Mouse (Mus musculus) large intestine, adult 2 months (tissue): ENCODE data around the gene Olfr470. TPM values are rescaled to one million over a fixed set of nuclear protein-coding genes. Genes with fewer than 3 reads are reported as not detected.
"Not testable (repeated sequence)": the region's sequence is repeated elsewhere in the genome, so short reads cannot be mapped to it uniquely, and the experiment has no call there.

Experiments
- DNase-seq: peaks from one replicate; pipeline ENCODE4 v3.0.0-alpha.2; 2012; ENCODE audit warnings: low read depth, low spot score
- WGBS: fragments of 180-500 bp; shearing (Covaris S2); methylation state at CpG from one replicate; pipeline ENCODE4 v1.1.7; 2018; 5-methylcytosine and 5-hydroxymethylcytosine counted together
- polyA plus RNA-seq: library from polyadenylated mRNA; depleted of rRNA; stranded (reverse); fragments of >200 nt; gene quantifications from 2 replicates; pipeline ENCODE4 v1.2.3, GENCODE M21; 2012; rRNA removed

The Olfr470 gene
- not detected in 2 replicates for polyA plus RNA-seq

- not testable (repeated sequence) for DNase-seq
- WGBS = 56% methylated on average over 1 of the region's 1 CpGs
Measured at GRCm38 (mm10) chr7:107847390-107847789, at the start of gene Olfr470. Olfr470 (minus strand) TSS chr7:107847490.

GRCm38 (mm10) chr7:107841719-107842118 lies 5.6 kb downstream of the Olfr470 start:
- 88% methylated on average over 1 of the region's 1 CpGs for WGBS
- no peak for DNase-seq

DNA sequence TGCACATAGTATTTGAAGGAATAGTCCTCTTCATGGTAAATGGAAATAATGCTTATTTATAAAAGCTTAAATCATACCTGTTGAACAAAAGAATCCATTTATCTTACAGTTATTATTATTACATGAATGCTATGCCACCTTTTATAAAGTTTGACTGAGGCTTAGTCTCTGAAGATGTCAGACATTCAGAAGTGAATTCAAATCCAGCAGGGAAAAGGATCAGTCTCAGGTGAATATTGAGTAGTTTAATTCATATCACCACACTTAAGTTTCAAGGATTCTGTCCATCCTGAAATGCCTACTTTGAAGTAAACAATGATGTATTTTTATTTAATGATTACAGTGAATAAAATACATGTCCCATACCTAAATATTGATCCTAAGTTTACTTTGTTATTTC lies 21.8 kb downstream of the Olfr470 start, which contains the start of gene Olfr469:
Gene Olfr469, minus strand, starts transcription at position 101 of the 400 bp plus-strand sequence.
- not testable (repeated sequence) for DNase-seq

GRCm38 (mm10) chr7:107823867-107824266 lies 23.4 kb downstream of the Olfr470 start:
- 56% methylated on average over 2 of the region's 2 CpGs for WGBS
- DNase-seq = not testable (repeated sequence)

DNA sequence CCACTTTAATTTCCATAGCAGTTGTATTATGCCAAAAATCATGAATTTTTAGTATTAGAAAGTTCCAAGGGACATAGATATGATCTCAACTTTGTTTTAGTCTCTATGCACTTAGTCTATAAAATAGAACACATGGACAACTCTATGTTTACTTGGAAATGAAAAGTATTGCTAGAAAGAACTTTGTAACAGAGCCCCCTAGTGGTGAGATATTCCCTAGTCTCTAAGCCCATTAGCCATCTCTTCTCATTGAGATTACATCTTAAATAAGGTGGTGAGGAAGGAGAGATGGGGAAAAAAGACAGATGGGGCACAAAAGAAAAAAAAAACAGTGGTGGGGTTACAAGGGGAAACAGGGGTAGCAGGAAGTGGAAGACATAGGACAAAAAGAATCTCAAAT lies 27.8 kb downstream of the Olfr470 start:
- no peak for DNase-seq

DNA sequence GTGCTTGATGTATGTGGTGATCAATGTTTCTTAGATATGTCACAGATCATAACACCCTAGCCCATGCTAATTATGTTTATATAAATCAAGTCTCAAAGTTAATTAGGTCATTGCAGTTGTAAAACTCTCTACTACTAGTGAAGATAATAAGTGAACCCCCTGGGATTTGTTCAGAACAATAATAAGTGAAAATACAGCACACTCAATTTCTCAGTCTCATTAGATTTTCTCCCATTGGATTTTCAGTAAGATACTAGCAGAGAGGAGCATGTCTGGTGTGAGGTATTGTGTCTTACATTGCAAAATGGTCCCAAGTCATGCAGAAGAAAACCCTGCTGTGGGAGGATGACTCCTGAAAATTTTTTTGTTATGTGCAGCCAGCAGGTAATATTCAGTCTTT lies 35.3 kb downstream of the Olfr470 start, which contains the start of gene Olfr467:
Gene Olfr467, plus strand, starts transcription at position 301 of the 400 bp plus-strand sequence.
- DNase-seq = no peak

DNA sequence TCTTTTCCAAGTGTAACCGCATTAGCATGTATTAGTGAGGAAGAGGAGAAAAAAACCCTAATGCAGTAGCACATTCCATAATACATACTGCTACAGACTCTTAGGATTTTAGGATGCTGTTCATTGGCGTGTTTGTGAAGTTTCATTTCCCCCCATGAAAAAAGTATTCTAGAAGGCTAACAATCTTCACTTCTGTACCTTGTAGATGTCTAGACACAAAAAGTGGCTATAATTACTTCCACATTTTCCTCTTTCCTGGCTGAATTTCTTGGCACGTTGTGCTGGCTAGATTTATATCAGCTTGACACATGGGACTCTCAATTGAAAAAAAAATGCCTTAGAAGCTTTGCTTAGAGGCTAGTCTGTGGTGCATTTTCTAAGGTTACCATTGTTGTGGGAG lies 45.2 kb downstream of the Olfr470 start:
- no peak for DNase-seq
- 63% methylated on average over 3 of the region's 3 CpGs for WGBS

DNA sequence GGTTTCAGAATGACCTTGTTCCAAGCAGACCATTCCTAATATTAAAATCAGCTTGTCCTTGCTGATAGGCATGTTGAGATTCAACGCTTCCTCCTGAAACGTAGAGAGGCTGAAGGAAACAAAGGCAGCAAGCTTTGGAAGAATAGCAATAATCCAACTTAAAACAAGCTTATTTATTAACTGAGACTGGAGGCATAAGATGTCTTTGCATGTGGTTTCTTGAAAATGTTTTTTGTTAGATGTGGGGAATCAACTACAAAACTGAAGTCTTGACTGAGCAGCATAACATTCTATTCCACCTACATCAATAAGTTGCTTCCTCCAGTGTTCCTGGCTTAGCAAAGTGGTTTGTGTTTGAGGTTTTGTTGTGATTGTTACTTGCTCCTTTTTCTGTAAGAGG lies 46.2 kb downstream of the Olfr470 start, which contains the start of gene Ovch2:
Gene Ovch2, minus strand, starts transcription at position 101 of the 400 bp plus-strand sequence.
- 90% methylated on average over 2 of the region's 2 CpGs for WGBS

DNA sequence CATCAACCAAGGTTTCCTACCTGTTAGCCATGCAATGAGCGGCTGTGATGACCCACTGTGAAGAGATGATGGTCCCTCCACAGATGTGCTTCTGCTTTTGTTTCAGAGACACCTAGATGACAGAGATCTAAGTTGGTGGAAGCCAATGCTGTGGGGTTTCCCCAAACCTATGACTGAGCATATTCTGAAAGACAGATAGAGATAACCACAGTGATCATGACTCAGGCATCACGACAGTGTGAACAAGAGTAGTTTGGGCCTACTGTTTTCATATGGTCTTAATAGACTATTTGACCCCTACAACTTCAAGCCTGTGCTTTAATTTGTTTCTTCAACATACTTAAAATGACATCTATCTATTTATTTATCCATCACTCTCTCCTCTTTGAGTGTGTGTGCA lies 50.8 kb downstream of the Olfr470 start:
- 84% methylated on average over 2 of the region's 2 CpGs for WGBS
- DNase-seq = no peak

More for the DNA sequence above, 46.2 kb downstream of the Olfr470 start, which contains the start of gene Ovch2:
- DNase-seq = no peak

Other genes starting within 250 kb of the Olfr470 start
- gene 5330417H12Rik, start 222.3 kb downstream of the Olfr470 start, polyA plus RNA-seq = not detected in 2 replicates
- gene Cyb5r2, start 89.5 kb downstream of the Olfr470 start, polyA plus RNA-seq = 0.04 and 0.14 TPM in 2 replicates
- gene Ovch2, start 46.3 kb downstream of the Olfr470 start, polyA plus RNA-seq = not detected in 2 replicates
- not detected in 2 replicates for gene Olfr467, start 35.2 kb downstream of the Olfr470 start, polyA plus RNA-seq
- not detected in 2 replicates for gene Olfr469, start 21.9 kb downstream of the Olfr470 start, polyA plus RNA-seq
- not detected in 2 replicates for gene Olfr472, start 50.4 kb upstream of the Olfr470 start, polyA plus RNA-seq
- gene Olfr473, start 83.0 kb upstream of the Olfr470 start, polyA plus RNA-seq = not detected in 2 replicates
- not detected in 2 replicates for gene Olfr474, start 107.2 kb upstream of the Olfr470 start, polyA plus RNA-seq
- not detected in 2 replicates for gene Olfr476, start 117.3 kb upstream of the Olfr470 start, polyA plus RNA-seq
- gene Olfr477, start 139.2 kb upstream of the Olfr470 start, polyA plus RNA-seq = not detected in 2 replicates
- not detected in 2 replicates for gene Olfr478, start 186.5 kb upstream of the Olfr470 start, polyA plus RNA-seq
- not detected in 2 replicates for gene Olfr479, start 203.2 kb upstream of the Olfr470 start, polyA plus RNA-seq
- gene Olfr480, start 219.9 kb upstream of the Olfr470 start, polyA plus RNA-seq = not detected in 2 replicates
- gene Olfr481, start 232.4 kb upstream of the Olfr470 start, polyA plus RNA-seq = not detected in 2 replicates